ENCODE assay signal across 8 mouse cellular contexts in the genomic region with DNA sequence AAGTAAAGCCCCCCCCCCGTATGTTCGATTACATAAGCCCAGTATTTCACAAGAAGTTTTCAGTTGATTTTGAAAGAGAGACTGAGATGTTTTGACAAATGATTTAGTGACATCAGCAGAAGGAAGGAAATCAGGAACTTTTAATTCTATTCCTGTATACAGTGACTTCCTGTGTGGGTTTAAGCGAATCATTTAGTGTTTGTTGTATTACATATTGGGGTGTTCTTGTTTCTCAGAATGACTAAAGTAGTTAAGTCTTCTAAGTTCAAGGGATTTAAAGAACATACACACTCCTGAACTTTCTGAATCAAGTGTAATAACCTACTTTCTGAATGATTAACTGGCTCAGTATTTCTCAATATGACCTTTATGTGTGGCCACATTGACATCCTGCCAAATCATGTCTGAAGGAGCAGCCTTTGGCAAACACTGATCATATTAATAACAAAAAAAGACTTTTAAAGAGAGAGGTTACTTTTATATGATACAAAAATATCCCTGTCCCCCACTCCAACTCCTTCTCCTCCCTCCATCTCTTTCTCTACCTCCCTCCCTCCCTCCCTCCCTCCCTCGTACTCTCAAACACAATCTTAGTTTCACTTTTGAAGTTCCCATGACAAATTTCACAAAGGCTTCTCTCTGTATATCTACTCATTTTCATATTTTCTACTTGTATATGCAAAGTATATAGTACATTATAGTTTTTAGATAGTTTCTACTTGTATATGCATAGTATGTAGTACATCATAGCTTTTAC.
DNase-seq lines count a peak whose midpoint lies in the region; ATAC-seq and TF ChIP-seq lines count a peak whose summit lies in the region.
"Had no signal": no experiment of that assay in that cellular context is flagged by ENCODE, and none has a peak within 500 bp of the region (broad histone marks: within the 10 kb centered on the region; RNA-seq: fewer than 3 reads in every experiment).

No protein-coding gene starts in this region.

- no peak for ATAC-seq in kidney, embryonic 16.5 days (ENCODE audit: low FRiP score, low TSS enrichment)
- peak; percentile 73 for ATAC-seq in lung, embryonic 14.5 days (ENCODE audit: insufficient read depth)
- ATAC-seq in stomach, postnatal 0 days (ENCODE audit: low FRiP score, low TSS enrichment) = peak; percentile 77
- no peak for ATAC-seq in hindbrain, postnatal 0 days

- no peak overlapping the region for H3K27ac ChIP-seq in kidney, embryonic 16.5 days (ENCODE audit: low read length)
- H3K27ac ChIP-seq in bone marrow macrophage, adult 2 months (ENCODE audit: insufficient read depth, low read depth, low read length) = peak overlapping the region; percentile 94
- no peak overlapping the region; the same call in 1 of the 2 replicates for H3K27ac ChIP-seq in lung, embryonic 14.5 days (ENCODE audit: low read depth)
- no peak overlapping the region for H3K27ac ChIP-seq in stomach, postnatal 0 days (replicated peaks)
- no peak overlapping the region for H3K27ac ChIP-seq in hindbrain, postnatal 0 days

- TF ChIP-seq EP300 in stomach, postnatal 0 days (optimal IDR thresholded peaks at IDR 0.05) = no peak

- TF ChIP-seq CTCF in bone marrow macrophage, adult 2 months (IDR thresholded peaks at IDR 0.05; ENCODE audit: low read depth, low read length) = no peak
- TF ChIP-seq CTCF in lung, embryonic 14.5 days (IDR thresholded peaks at IDR 0.05; ENCODE audit: low read depth) = no peak
- TF ChIP-seq CTCF in stomach, postnatal 0 days (IDR thresholded peaks at IDR 0.05; ENCODE audit: low read depth) = no peak
- TF ChIP-seq CTCF in hindbrain, postnatal 0 days (IDR thresholded peaks at IDR 0.05; ENCODE audit: low read depth) = no peak

- no peak overlapping the region for H3K4me3 ChIP-seq in kidney, embryonic 16.5 days (ENCODE audit: low read length)
- H3K4me3 ChIP-seq in bone marrow macrophage, adult 2 months (ENCODE audit: insufficient read depth, low read length) = peak overlapping the region; percentile 25; the same call in 1 of the 2 replicates
- H3K4me3 ChIP-seq in lung, embryonic 14.5 days (ENCODE audit: low read depth, low read length) = no peak overlapping the region
- H3K4me3 ChIP-seq in stomach, postnatal 0 days (ENCODE audit: low read depth, low read length) = no peak overlapping the region
- H3K4me3 ChIP-seq in hindbrain, postnatal 0 days (ENCODE audit: low read length) = no peak overlapping the region

- WGBS in kidney, embryonic 16.5 days = 63% methylated on average over 4 of the region's 4 CpGs
- 21% methylated on average over 4 of the region's 4 CpGs for WGBS in lung, embryonic 14.5 days
- 18% methylated on average over 4 of the region's 4 CpGs for WGBS in stomach, postnatal 0 days
- WGBS in hindbrain, postnatal 0 days = 90% methylated on average over 4 of the region's 4 CpGs

- H3K9me3 ChIP-seq in kidney, embryonic 16.5 days (ENCODE audit: low read length) = no peaks in the 10 kb centered on the region
- no peaks in the 10 kb centered on the region for H3K9me3 ChIP-seq in lung, embryonic 14.5 days (ENCODE audit: low read depth, low read length)
- H3K9me3 ChIP-seq in stomach, postnatal 0 days (ENCODE audit: control insufficient read depth, low read length) = no peaks in the 10 kb centered on the region
- no peaks in the 10 kb centered on the region for H3K9me3 ChIP-seq in hindbrain, postnatal 0 days (ENCODE audit: low read length)

- no peaks in the 10 kb centered on the region for H3K27me3 ChIP-seq in kidney, embryonic 16.5 days (ENCODE audit: insufficient read depth, low read length)
- no peaks in the 10 kb centered on the region for H3K27me3 ChIP-seq in lung, embryonic 14.5 days (ENCODE audit: insufficient read depth, low read length)
- H3K27me3 ChIP-seq in stomach, postnatal 0 days (ENCODE audit: control insufficient read depth, insufficient read depth, low read length) = no peaks in the 10 kb centered on the region
- no peaks in the 10 kb centered on the region for H3K27me3 ChIP-seq in hindbrain, postnatal 0 days (ENCODE audit: insufficient read depth, low read length)

- TF ChIP-seq POLR2A in bone marrow macrophage, adult 2 months (IDR thresholded peaks at IDR 0.05; ENCODE audit: borderline replicate concordance, low read depth, low read length) = no peak

- H3K9ac ChIP-seq in kidney, embryonic 16.5 days (replicated peaks; ENCODE audit: low read length) = no peak overlapping the region
- H3K9ac ChIP-seq in lung, embryonic 14.5 days = no peak overlapping the region
- H3K9ac ChIP-seq in stomach, postnatal 0 days (ENCODE audit: low read length) = no peak overlapping the region
- H3K9ac ChIP-seq in hindbrain, postnatal 0 days (replicated peaks; ENCODE audit: low read length) = no peak overlapping the region

- H3K4me2 ChIP-seq in kidney, embryonic 16.5 days (replicated peaks; ENCODE audit: low read depth, low read length) = no peak overlapping the region
- H3K4me2 ChIP-seq in lung, embryonic 14.5 days = peak overlapping the region; percentile 31
- H3K4me2 ChIP-seq in stomach, postnatal 0 days (replicated peaks; ENCODE audit: low read depth) = peak overlapping the region; percentile 18; the same call in 1 of the 2 replicates
- H3K4me2 ChIP-seq in hindbrain, postnatal 0 days (ENCODE audit: low read depth, low read length) = no peak overlapping the region

- H3K4me1 ChIP-seq in kidney, embryonic 16.5 days (ENCODE audit: insufficient read depth, low read length) = no peaks in the 10 kb centered on the region
- H3K4me1 ChIP-seq in bone marrow macrophage, adult 2 months (ENCODE audit: control insufficient read depth, insufficient read depth, low read length) = peaks cover 16% of the 10 kb centered on the region
- 0 out of 2 replicates have a peak, but pooled peaks cover 3% of the 10 kb centered on the region for H3K4me1 ChIP-seq in lung, embryonic 14.5 days (ENCODE audit: insufficient read depth)
- no peaks in the 10 kb centered on the region; the same call in 1 of the 2 replicates for H3K4me1 ChIP-seq in stomach, postnatal 0 days (replicated peaks; ENCODE audit: control insufficient read depth, insufficient read depth)
- H3K4me1 ChIP-seq in hindbrain, postnatal 0 days (ENCODE audit: insufficient read depth, low read length) = no peaks in the 10 kb centered on the region

- no peaks in the 10 kb centered on the region for H3K36me3 ChIP-seq in kidney, embryonic 16.5 days (ENCODE audit: insufficient read depth, low read length)
- no peaks in the 10 kb centered on the region for H3K36me3 ChIP-seq in lung, embryonic 14.5 days (ENCODE audit: insufficient read depth)
- no peaks in the 10 kb centered on the region for H3K36me3 ChIP-seq in stomach, postnatal 0 days (ENCODE audit: control insufficient read depth, insufficient read depth, low read length)
- H3K36me3 ChIP-seq in hindbrain, postnatal 0 days (ENCODE audit: insufficient read depth, low read length) = no peaks in the 10 kb centered on the region

- peak; percentile 10 for DNase-seq in kidney, postnatal 14 days
- DNase-seq in lung, embryonic 14.5 days = peak; percentile 74
- DNase-seq in stomach, postnatal 0 days (ENCODE audit: low spot score) = no peak
- no peak for DNase-seq in hindbrain, postnatal 0 days (ENCODE audit: low spot score)
- no peak for DNase-seq in urinary bladder, postnatal 10 days (ENCODE audit: low spot score)
- DNase-seq: gastrocnemius, postnatal 10 days had no signal

Comparison
In these comparisons a context has a peak if more than half of its experiments do, and no peak if none do; other contexts are left out.
1. DNase-seq: peak in kidney, postnatal 14 days (single experiment) and lung, embryonic 14.5 days (single experiment); none in stomach, postnatal 0 days (single experiment), hindbrain, postnatal 0 days (single experiment) and urinary bladder, postnatal 10 days (single experiment).
2. ATAC-seq: peak in lung, embryonic 14.5 days (single experiment) and stomach, postnatal 0 days (single experiment); none in kidney, embryonic 16.5 days (single experiment) and hindbrain, postnatal 0 days (single experiment).
3. H3K4me2 ChIP-seq: peak in lung, embryonic 14.5 days (single experiment) and stomach, postnatal 0 days (single experiment); none in kidney, embryonic 16.5 days (single experiment) and hindbrain, postnatal 0 days (single experiment).